Mouse (Mus musculus): Measurements from ENCODE around the gene Lcp2. TPM values are rescaled to one million over a fixed set of nuclear protein-coding genes. Genes with fewer than 3 reads are reported as not detected.

The Lcp2 gene
- polyA plus RNA-seq, 1 experiment from 2014 or later = 3.7 TPM

Other genes starting within 250 kb of the Lcp2 start
- gene Kcnmb1, start 83.9 kb upstream of the Lcp2 start, polyA plus RNA-seq (2015; fragmentation: Nextera tagmentation; extraction: Ambion mirVana) = 1.8 and 2.0 TPM in 2 replicates
- gene Kcnip1, start 53.8 kb upstream of the Lcp2 start, polyA plus RNA-seq (2015; fragmentation: Nextera tagmentation; extraction: Ambion mirVana) = 8.8 and 10.2 TPM in 2 replicates
- gene 4930469K13Rik, start 51.6 kb downstream of the Lcp2 start, polyA plus RNA-seq (2015; fragmentation: Nextera tagmentation; extraction: Ambion mirVana) = not detected in 2 replicates
- gene Foxi1, start 161.2 kb downstream of the Lcp2 start, polyA plus RNA-seq (2015; fragmentation: Nextera tagmentation; extraction: Ambion mirVana) = not detected in 2 replicates